Mouse (Mus musculus): ENCODE data around the gene Pkdrej.

Gene Pkdrej

GRCm38 (mm10) chr15:85768991-85769390 lies 52.5 kb downstream of the Pkdrej start:
- DNase-seq (ENCODE audit: low spot score), result no peak

DNA sequence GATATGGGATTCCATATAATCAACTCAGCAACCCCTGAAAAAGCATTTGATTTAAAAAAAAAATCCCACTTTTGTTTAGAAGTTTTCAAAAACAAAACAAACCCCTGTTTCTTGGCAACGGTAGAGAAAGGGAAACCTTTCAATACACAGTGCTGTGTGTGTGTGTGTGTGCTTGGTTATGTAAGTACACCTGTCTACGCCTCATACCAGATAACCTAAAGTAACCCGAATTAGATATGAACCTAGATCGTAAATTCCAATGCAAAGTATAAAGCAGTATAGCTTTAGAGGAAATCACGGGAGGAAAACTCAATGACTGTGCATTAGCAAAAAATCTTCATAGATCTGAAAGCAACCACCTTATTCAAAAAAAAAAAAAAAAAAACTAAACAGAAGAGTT lies 54.9 kb downstream of the Pkdrej start:
- no peak for DNase-seq (ENCODE audit: low spot score)

GRCm38 (mm10) chr15:85765022-85765421 lies 56.5 kb downstream of the Pkdrej start:
- no peak for DNase-seq (ENCODE audit: low spot score)

Measured in MN1 (cell line).